Mouse (Mus musculus) skeletal muscle tissue, adult 2 months (tissue): ENCODE results near the gene Eif3f.

Source experiments
- DNase-seq: peaks from one replicate; pipeline ENCODE4 v3.0.0-alpha.2; 2012; ENCODE audit warnings: low read depth, low spot score

Eif3f gene

GRCm38 (mm10) chr7:108933794-108934731 is at the start of gene Eif3f:
Gene Eif3f (plus strand): TSS chr7:108934417.
- peak; percentile 98 for DNase-seq

GRCm38 (mm10) chr7:108884906-108885305 is 49.3 kb upstream of the Eif3f start, which contains the start of gene Olfr518:
Gene Olfr518 (minus strand): TSS chr7:108885006.
- DNase-seq: no peak

GRCm38 (mm10) chr7:108894320-108894719 is 39.9 kb upstream of the Eif3f start, which contains the start of gene Olfr519:
Gene Olfr519 (minus strand): TSS chr7:108894420.
- no peak for DNase-seq

GRCm38 (mm10) chr7:108903969-108904368 is 30.2 kb upstream of the Eif3f start:
- no peak for DNase-seq

- DNase-seq: no peak
Observed at GRCm38 (mm10) chr7:108927043-108927442, 7.2 kb upstream of the Eif3f start.

GRCm38 (mm10) chr7:108928280-108929188 is 5.7 kb upstream of the Eif3f start:
- no peak for DNase-seq

GRCm38 (mm10) chr7:108929726-108930393 is 4.4 kb upstream of the Eif3f start, which contains the start of gene Nlrp10:
Gene Nlrp10 (minus strand): TSS chr7:108930178.
- DNase-seq: no peak

GRCm38 (mm10) chr7:108934836-108935235 is 619 bp downstream of the Eif3f start:
- DNase-seq: peak; percentile 42

- no peak for DNase-seq
Observed at GRCm38 (mm10) chr7:108935411-108935810, 1.2 kb downstream of the Eif3f start.

GRCm38 (mm10) chr7:108936591-108936990 is 2.4 kb downstream of the Eif3f start:
- DNase-seq: no peak

GRCm38 (mm10) chr7:108941466-108941865 is 7.2 kb downstream of the Eif3f start:
- no peak for DNase-seq

GRCm38 (mm10) chr7:108944002-108944401 is 9.8 kb downstream of the Eif3f start:
- DNase-seq: no peak

- DNase-seq: no peak
Observed at GRCm38 (mm10) chr7:108948611-108949010, 14.4 kb downstream of the Eif3f start.

GRCm38 (mm10) chr7:108949301-108949700 is 15.1 kb downstream of the Eif3f start:
- no peak for DNase-seq

- no peak for DNase-seq
Observed at GRCm38 (mm10) chr7:108950312-108950761, 16.1 kb downstream of the Eif3f start, which contains the start of gene Tub. Gene Tub (plus strand): TSS chr7:108950338.

GRCm38 (mm10) chr7:108950762-108951331 is 16.6 kb downstream of the Eif3f start:
- no peak for DNase-seq

GRCm38 (mm10) chr7:108952801-108953200 is 18.6 kb downstream of the Eif3f start:
- no peak for DNase-seq

- no peak for DNase-seq
Observed at GRCm38 (mm10) chr7:108954185-108954584, 20.0 kb downstream of the Eif3f start.

- no peak for DNase-seq
Observed at GRCm38 (mm10) chr7:108957734-108958133, 23.5 kb downstream of the Eif3f start.

GRCm38 (mm10) chr7:108965968-108966367 is 31.8 kb downstream of the Eif3f start:
- DNase-seq: no peak
